Mouse (Mus musculus) liver, embryonic 14.5 days (tissue): ENCODE data around the gene Ly75. TPM values are rescaled to one million over a fixed set of nuclear protein-coding genes. Genes with fewer than 3 reads are reported as not detected.

Source experiments
- ATAC-seq: fragments of 200-750 bp; cut with Nextera tagmentation; 2 replicates; pipeline ENCODE4 v1.8.0; 2017; ENCODE audit warnings: moderate number of reproducible peaks, mild to moderate bottlenecking, moderate library complexity; ENCODE audit not compliant: insufficient read depth
- DNase-seq, 3 experiments: peaks; one replicate each; pipeline ENCODE4 v3.0.0-alpha.2; 2012 to 2013; ENCODE audit warnings: low read depth in 3 of 3, low spot score in 3 of 3
- H3K27ac ChIP-seq: fragments of 300-500 bp; sonication (generic); 2 replicates; pipeline ENCODE4 v1.5.1; 2014; ENCODE audit warnings: moderate library complexity, mild to moderate bottlenecking, control low read depth, inconsistent platforms
- H3K27me3 ChIP-seq: fragments of 300-500 bp; sonication (generic); 2 replicates; pipeline ENCODE4 v1.6.1; 2014; ENCODE audit warnings: mild to moderate bottlenecking, low read length, moderate library complexity; ENCODE audit not compliant: control insufficient read depth, insufficient read depth
- H3K36me3 ChIP-seq: fragments of 300-500 bp; sonication (generic); replicated peaks from 2 replicates; pipeline ENCODE4 v1.6.1; 2014; ENCODE audit warnings: low read depth; ENCODE audit not compliant: control insufficient read depth, insufficient read depth
- H3K4me1 ChIP-seq, 2 experiments: fragments of 200-500 bp in 1 of 2; fragments of 300-500 bp in 1 of 2; sonication (generic) in 1 of 2; replicated peaks; 2 replicates each; pipeline ENCODE4 v1.6.1; 2012 to 2014; ENCODE audit warnings: antibody characterized with exemption in 1 of 2, inconsistent platforms in 1 of 2, low read length in 1 of 2; ENCODE audit not compliant: control insufficient read depth in 2 of 2, insufficient read depth in 2 of 2
- H3K4me2 ChIP-seq: fragments of 300-500 bp; sonication (generic); 2 replicates; pipeline ENCODE4 v1.6.1; 2014; ENCODE audit warnings: low read depth, mild to moderate bottlenecking, control low read depth, moderate library complexity
- H3K4me3 ChIP-seq, 2 experiments: fragments of 200-500 bp in 1 of 2; fragments of 300-500 bp in 1 of 2; sonication (generic) in 1 of 2; 2 replicates each; pipeline ENCODE4 v1.5.1; 2012 to 2014; ENCODE audit warnings: low read depth in 2 of 2, low read length in 2 of 2, mild to moderate bottlenecking in 2 of 2, control low read depth in 1 of 2, inconsistent platforms in 1 of 2, moderate library complexity in 1 of 2; ENCODE audit not compliant: insufficient read depth in 1 of 2
- H3K9ac ChIP-seq: fragments of 300-500 bp; sonication (generic); replicated peaks from 2 replicates; pipeline ENCODE4 v1.6.1; 2014; ENCODE audit warnings: mild to moderate bottlenecking, control low read depth, moderate library complexity
- H3K9me3 ChIP-seq: fragments of 300-500 bp; sonication (generic); 2 replicates; pipeline ENCODE4 v1.6.1; 2016; ENCODE audit warnings: low read length, mixed read lengths; ENCODE audit not compliant: control insufficient read depth
- CTCF ChIP-seq: IDR thresholded peaks from 2 replicates; pipeline ENCODE4 v1.5.1; 2016; ENCODE audit warnings: antibody characterized with exemption, low read depth, control low read depth
- EP300 ChIP-seq: IDR thresholded peaks from 2 replicates; pipeline ENCODE4 v1.6.1; 2016; ENCODE audit warnings: antibody characterized with exemption, low read depth
- WGBS: fragments of 180-500 bp; shearing (Covaris S2); extraction: QIAGEN DNeasy Blood & Tissue Kit; methylation state at CpG from one replicate; pipeline ENCODE4 v1.1.7; 2014; ENCODE audit not compliant: insufficient replicate concordance; 5-methylcytosine and 5-hydroxymethylcytosine counted together
- polyA plus RNA-seq, 2 experiments: library from polyadenylated mRNA; depleted of rRNA in 1 of 2; stranded (reverse) in 1 of 2; unstranded in 1 of 2; fragments of >200 nt; fragmentation: Nextera tagmentation in 1 of 2; extraction: Ambion mirVana in 1 of 2; gene quantifications; 2 replicates each; pipeline versions ENCODE4 v1.2.1 to v1.2.3; 2012 to 2014

Ly75 gene
- polyA plus RNA-seq, 2 experiments = 2.0 to 2.6 TPM

DNA sequence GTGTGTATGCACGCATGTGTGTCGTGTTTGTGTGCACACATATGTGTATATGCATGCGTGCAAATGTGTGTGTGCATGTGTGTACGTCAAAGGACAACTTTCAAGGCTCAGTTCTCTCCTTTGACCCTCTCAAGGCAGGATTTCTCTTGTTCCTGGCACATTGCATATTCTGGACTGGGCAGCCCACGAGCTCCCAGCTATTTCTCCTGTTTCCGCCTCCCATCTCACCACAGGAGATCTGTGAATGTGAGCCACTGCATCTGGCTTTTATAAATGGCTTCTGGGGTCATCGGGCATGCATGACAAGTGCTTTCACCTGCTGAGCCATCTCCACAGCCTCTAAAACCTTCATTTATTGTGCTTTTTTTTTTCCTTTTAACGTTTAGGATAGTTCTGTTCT, 36.6 kb downstream of the Ly75 start:
- no peak overlapping the region for H3K27ac ChIP-seq
- no peaks in the 10 kb centered on the region for H3K9me3 ChIP-seq
- H3K9ac ChIP-seq = no peak overlapping the region
- no peak overlapping the region for H3K4me3 ChIP-seq
- H3K4me2 ChIP-seq = no peak overlapping the region
- no peaks in the 10 kb centered on the region for H3K4me1 ChIP-seq
- DNase-seq = no peak
- no peak for TF ChIP-seq CTCF
- TF ChIP-seq EP300 = no peak
- WGBS = 65% methylated on average over 8 of the region's 8 CpGs
- H3K36me3 ChIP-seq = no peaks in the 10 kb centered on the region
- H3K27me3 ChIP-seq = no peaks in the 10 kb centered on the region
- ATAC-seq = no peak

DNA sequence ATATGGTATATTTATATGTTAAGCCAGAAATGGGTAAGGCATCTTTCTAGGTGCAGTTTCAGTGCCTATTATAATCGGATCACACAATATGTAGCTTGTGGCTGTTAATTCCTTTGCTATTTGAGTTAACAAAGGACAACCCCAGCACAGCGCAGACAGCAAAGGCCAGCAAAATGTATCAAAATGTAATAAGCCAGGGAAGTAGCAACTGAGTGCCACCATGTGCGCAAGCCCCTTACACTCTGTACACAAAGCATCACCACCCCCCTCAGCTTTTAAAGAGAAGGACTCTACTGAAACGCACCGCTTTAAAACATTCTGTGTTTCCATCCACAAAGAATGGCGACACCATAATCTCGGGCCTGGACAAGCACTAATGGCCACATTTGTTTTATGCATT, 37.4 kb downstream of the Ly75 start:
- H3K4me2 ChIP-seq = no peak overlapping the region
- no peaks in the 10 kb centered on the region for H3K36me3 ChIP-seq
- WGBS = 80% methylated on average over 7 of the region's 7 CpGs
- ATAC-seq (no peak), DNase-seq (no peak)
- H3K27ac ChIP-seq = no peak overlapping the region
- H3K4me1 ChIP-seq = no peaks in the 10 kb centered on the region
- TF ChIP-seq EP300 (no peak), CTCF (no peak)
- no peak overlapping the region for H3K9ac ChIP-seq
- H3K27me3 ChIP-seq = no peaks in the 10 kb centered on the region
- no peaks in the 10 kb centered on the region for H3K9me3 ChIP-seq
- no peak overlapping the region for H3K4me3 ChIP-seq

GRCm38 (mm10) chr2:60343607-60344289, 39.4 kb downstream of the Ly75 start:
- no peaks in the 10 kb centered on the region for H3K4me1 ChIP-seq
- 69% methylated on average over 11 of the region's 11 CpGs for WGBS
- ATAC-seq (no peak), DNase-seq (no peak)
- no peak overlapping the region for H3K4me2 ChIP-seq
- no peaks in the 10 kb centered on the region for H3K27me3 ChIP-seq
- no peaks in the 10 kb centered on the region for H3K36me3 ChIP-seq
- H3K27ac ChIP-seq = no peak overlapping the region
- H3K4me3 ChIP-seq = no peak overlapping the region
- TF ChIP-seq EP300 (no peak), CTCF (no peak)
- no peak overlapping the region for H3K9ac ChIP-seq
- H3K9me3 ChIP-seq = no peaks in the 10 kb centered on the region

- no peaks in the 10 kb centered on the region for H3K36me3 ChIP-seq
- no peak for ATAC-seq
- no peaks in the 10 kb centered on the region for H3K27me3 ChIP-seq
- DNase-seq = no peak
- H3K4me2 ChIP-seq = no peak overlapping the region
- no peaks in the 10 kb centered on the region for H3K9me3 ChIP-seq
- H3K27ac ChIP-seq = no peak overlapping the region
- H3K4me3 ChIP-seq = no peak overlapping the region
- no peaks in the 10 kb centered on the region for H3K4me1 ChIP-seq
- 32% methylated on average over 4 of the region's 4 CpGs for WGBS
- TF ChIP-seq EP300 (no peak), CTCF (no peak)
- H3K9ac ChIP-seq = no peak overlapping the region
Measured at GRCm38 (mm10) chr2:60342107-60342880, 40.8 kb downstream of the Ly75 start.

DNA sequence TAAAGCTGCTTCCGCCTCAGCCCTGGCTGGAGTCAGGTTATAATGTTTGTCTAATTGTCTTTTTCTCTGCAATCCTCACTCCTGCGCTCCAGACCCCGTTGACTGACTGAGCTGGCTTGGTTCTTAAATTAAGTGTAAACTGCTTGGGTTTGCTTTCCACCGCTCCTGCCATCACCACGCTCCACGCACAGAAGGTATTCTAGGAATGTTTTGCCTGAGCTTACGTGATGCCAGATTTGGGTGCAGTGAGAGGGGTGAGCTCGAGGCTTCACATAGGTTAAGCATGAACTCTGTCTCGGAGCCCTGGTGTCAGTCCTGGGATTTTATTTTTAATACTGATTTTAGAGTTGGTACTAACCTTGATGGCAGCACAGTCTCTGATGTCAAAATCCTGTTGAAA, 45.2 kb downstream of the Ly75 start:
- H3K9me3 ChIP-seq = no peaks in the 10 kb centered on the region
- WGBS = 66% methylated on average over 9 of the region's 9 CpGs
- H3K4me2 ChIP-seq = no peak overlapping the region
- no peaks in the 10 kb centered on the region for H3K27me3 ChIP-seq
- no peak overlapping the region for H3K4me3 ChIP-seq
- DNase-seq (no peak), ATAC-seq (no peak)
- no peaks in the 10 kb centered on the region for H3K36me3 ChIP-seq
- no peak overlapping the region for H3K9ac ChIP-seq
- H3K4me1 ChIP-seq = no peaks in the 10 kb centered on the region
- H3K27ac ChIP-seq = no peak overlapping the region
- TF ChIP-seq EP300 = no peak
- no peak for TF ChIP-seq CTCF
